Mouse (Mus musculus) liver, embryonic 14.5 days (tissue): ENCODE data around the gene 2310007B03Rik. TPM values are rescaled to one million over a fixed set of nuclear protein-coding genes. Genes with fewer than 3 reads are reported as not detected.

Experiments
- ATAC-seq: fragments of 200-750 bp; cut with Nextera tagmentation; 2 replicates; pipeline ENCODE4 v1.8.0; 2017; ENCODE audit warnings: moderate number of reproducible peaks, mild to moderate bottlenecking, moderate library complexity; ENCODE audit not compliant: insufficient read depth
- DNase-seq, 3 experiments: peaks; one replicate each; pipeline ENCODE4 v3.0.0-alpha.2; 2012 to 2013; ENCODE audit warnings: low read depth in 3 of 3, low spot score in 3 of 3
- H3K27ac ChIP-seq: fragments of 300-500 bp; sonication (generic); 2 replicates; pipeline ENCODE4 v1.5.1; 2014; ENCODE audit warnings: moderate library complexity, mild to moderate bottlenecking, control low read depth, inconsistent platforms
- H3K27me3 ChIP-seq: fragments of 300-500 bp; sonication (generic); 2 replicates; pipeline ENCODE4 v1.6.1; 2014; ENCODE audit warnings: mild to moderate bottlenecking, low read length, moderate library complexity; ENCODE audit not compliant: control insufficient read depth, insufficient read depth
- H3K36me3 ChIP-seq: fragments of 300-500 bp; sonication (generic); replicated peaks from 2 replicates; pipeline ENCODE4 v1.6.1; 2014; ENCODE audit warnings: low read depth; ENCODE audit not compliant: control insufficient read depth, insufficient read depth
- H3K4me1 ChIP-seq, 2 experiments: fragments of 200-500 bp in 1 of 2; fragments of 300-500 bp in 1 of 2; sonication (generic) in 1 of 2; replicated peaks; 2 replicates each; pipeline ENCODE4 v1.6.1; 2012 to 2014; ENCODE audit warnings: antibody characterized with exemption in 1 of 2, inconsistent platforms in 1 of 2, low read length in 1 of 2; ENCODE audit not compliant: control insufficient read depth in 2 of 2, insufficient read depth in 2 of 2
- H3K4me2 ChIP-seq: fragments of 300-500 bp; sonication (generic); 2 replicates; pipeline ENCODE4 v1.6.1; 2014; ENCODE audit warnings: low read depth, mild to moderate bottlenecking, control low read depth, moderate library complexity
- H3K4me3 ChIP-seq, 2 experiments: fragments of 200-500 bp in 1 of 2; fragments of 300-500 bp in 1 of 2; sonication (generic) in 1 of 2; 2 replicates each; pipeline ENCODE4 v1.5.1; 2012 to 2014; ENCODE audit warnings: low read depth in 2 of 2, low read length in 2 of 2, mild to moderate bottlenecking in 2 of 2, control low read depth in 1 of 2, inconsistent platforms in 1 of 2, moderate library complexity in 1 of 2; ENCODE audit not compliant: insufficient read depth in 1 of 2
- H3K9ac ChIP-seq: fragments of 300-500 bp; sonication (generic); replicated peaks from 2 replicates; pipeline ENCODE4 v1.6.1; 2014; ENCODE audit warnings: mild to moderate bottlenecking, control low read depth, moderate library complexity
- H3K9me3 ChIP-seq: fragments of 300-500 bp; sonication (generic); 2 replicates; pipeline ENCODE4 v1.6.1; 2016; ENCODE audit warnings: low read length, mixed read lengths; ENCODE audit not compliant: control insufficient read depth
- CTCF ChIP-seq: IDR thresholded peaks from 2 replicates; pipeline ENCODE4 v1.5.1; 2016; ENCODE audit warnings: antibody characterized with exemption, low read depth, control low read depth
- EP300 ChIP-seq: IDR thresholded peaks from 2 replicates; pipeline ENCODE4 v1.6.1; 2016; ENCODE audit warnings: antibody characterized with exemption, low read depth
- WGBS: fragments of 180-500 bp; shearing (Covaris S2); extraction: QIAGEN DNeasy Blood & Tissue Kit; methylation state at CpG from one replicate; pipeline ENCODE4 v1.1.7; 2014; ENCODE audit not compliant: insufficient replicate concordance; 5-methylcytosine and 5-hydroxymethylcytosine counted together
- polyA plus RNA-seq, 2 experiments: library from polyadenylated mRNA; depleted of rRNA in 1 of 2; stranded (reverse) in 1 of 2; unstranded in 1 of 2; fragments of >200 nt; fragmentation: Nextera tagmentation in 1 of 2; extraction: Ambion mirVana in 1 of 2; gene quantifications; 2 replicates each; pipeline versions ENCODE4 v1.2.1 to v1.2.3; 2012 to 2014

Gene 2310007B03Rik
- polyA plus RNA-seq, 2 experiments, result 0.07 to 0.09 TPM

DNA sequence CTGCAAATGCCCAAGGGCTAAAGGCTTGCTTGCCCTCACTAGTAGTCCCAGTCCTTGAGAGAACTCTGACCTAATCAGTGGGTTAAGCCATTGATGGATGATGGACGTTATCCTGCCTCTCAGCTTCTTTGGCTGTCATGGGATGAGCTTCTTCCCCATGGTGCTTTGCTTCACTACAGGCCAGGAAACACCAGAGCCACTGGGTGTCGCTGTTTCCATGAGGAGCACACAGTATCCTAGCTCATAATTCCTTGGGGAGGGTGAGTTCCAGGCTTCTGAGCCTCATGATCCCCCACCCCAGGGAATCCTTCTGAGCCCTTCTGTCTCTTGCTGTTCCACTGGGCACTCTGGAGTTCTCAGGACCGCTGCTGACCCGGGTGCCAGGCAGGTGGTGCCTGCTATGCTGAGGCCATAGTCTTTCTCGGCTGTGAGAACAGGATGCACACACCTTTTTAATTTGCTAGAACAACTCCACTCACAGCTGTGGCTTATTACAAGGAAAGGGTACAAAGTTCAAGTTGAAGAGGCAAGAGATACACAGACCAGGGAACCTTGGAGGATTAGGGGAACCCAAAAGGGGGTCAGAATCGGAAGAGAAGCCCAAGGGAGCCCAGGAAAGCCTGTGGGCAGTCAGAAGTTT, 31.9 kb downstream of the 2310007B03Rik start:
- Histone ChIP-seq H3K27ac (no peak overlapping the region), H3K4me1 (peaks cover 0 to 4% of the 10 kb centered on the region in 2 experiments; a peak in 1 of 4 replicates), H3K27me3 (no peaks in the 10 kb centered on the region), H3K36me3 (no peaks in the 10 kb centered on the region), H3K4me2 (no peak overlapping the region), H3K4me3 (no peak overlapping the region), H3K9me3 (no peaks in the 10 kb centered on the region), H3K9ac (no peak overlapping the region)
- no peak for TF ChIP-seq EP300
- peak; percentile 69 for TF ChIP-seq CTCF
- no peak for DNase-seq
- 20% methylated on average over 6 of the region's 6 CpGs for WGBS
- no peak for ATAC-seq

- Histone ChIP-seq H3K9ac (no peak overlapping the region), H3K9me3 (no peaks in the 10 kb centered on the region), H3K27ac (no peak overlapping the region), H3K4me1 (peaks cover 0 to 5% of the 10 kb centered on the region in 2 experiments; a peak in 1 of 4 replicates), H3K27me3 (no peaks in the 10 kb centered on the region), H3K36me3 (no peaks in the 10 kb centered on the region), H3K4me2 (no peak overlapping the region), H3K4me3 (no peak overlapping the region)
- DNase-seq (no peak), ATAC-seq (no peak)
- TF ChIP-seq EP300, result no peak
- WGBS, result 55% methylated on average over 8 of the region's 8 CpGs
Measured at GRCm38 (mm10) chr1:93128209-93128608, 32.5 kb downstream of the 2310007B03Rik start.

DNA sequence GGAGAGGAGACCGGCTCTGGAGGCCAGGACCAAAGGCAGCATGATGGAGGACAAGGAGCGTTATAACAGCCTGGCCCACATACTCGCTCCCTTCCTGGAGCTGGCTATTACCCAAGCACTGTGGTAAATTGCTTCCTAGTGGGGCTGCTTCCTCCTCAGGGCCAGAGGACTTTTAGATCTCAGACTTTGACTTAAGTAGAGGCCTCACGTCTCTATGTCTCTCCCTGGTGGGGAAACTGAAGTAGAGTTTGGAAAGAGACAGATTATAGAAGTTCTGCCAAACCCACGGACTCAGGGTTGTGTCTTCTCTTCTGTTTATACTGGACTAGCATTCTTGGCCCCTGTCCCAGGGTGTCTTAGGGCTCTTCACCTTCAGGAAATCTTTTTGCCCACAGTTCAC, 35.5 kb downstream of the 2310007B03Rik start:
- Histone ChIP-seq H3K27me3 (no peaks in the 10 kb centered on the region), H3K4me3 (no peak overlapping the region), H3K36me3 (no peaks in the 10 kb centered on the region), H3K9ac (no peak overlapping the region), H3K9me3 (no peaks in the 10 kb centered on the region), H3K27ac (no peak overlapping the region), H3K4me2 (no peak overlapping the region), H3K4me1 (peaks cover 0 to 7% of the 10 kb centered on the region in 2 experiments; a peak in 1 of 4 replicates)
- 23% methylated on average over 5 of the region's 5 CpGs for WGBS
- ATAC-seq (no peak), DNase-seq (no peak)
- no peak for TF ChIP-seq CTCF
- TF ChIP-seq EP300, result no peak

- H3K4me2 ChIP-seq, result no peak overlapping the region
- H3K27ac ChIP-seq, result no peak overlapping the region
- no peaks in the 10 kb centered on the region for H3K36me3 ChIP-seq
- no peak overlapping the region for H3K4me3 ChIP-seq
- ATAC-seq (no peak), DNase-seq (no peak)
- TF ChIP-seq EP300, result no peak
- TF ChIP-seq CTCF, result no peak
- no peaks in the 10 kb centered on the region for H3K27me3 ChIP-seq
- no peak overlapping the region for H3K9ac ChIP-seq
- peaks cover 0 to 7% of the 10 kb centered on the region in 2 experiments; a peak in 1 of 4 replicates for H3K4me1 ChIP-seq
- WGBS, result 53% methylated on average over 8 of the region's 8 CpGs
- no peaks in the 10 kb centered on the region for H3K9me3 ChIP-seq
Measured at GRCm38 (mm10) chr1:93124066-93124465, 36.7 kb downstream of the 2310007B03Rik start.

DNA sequence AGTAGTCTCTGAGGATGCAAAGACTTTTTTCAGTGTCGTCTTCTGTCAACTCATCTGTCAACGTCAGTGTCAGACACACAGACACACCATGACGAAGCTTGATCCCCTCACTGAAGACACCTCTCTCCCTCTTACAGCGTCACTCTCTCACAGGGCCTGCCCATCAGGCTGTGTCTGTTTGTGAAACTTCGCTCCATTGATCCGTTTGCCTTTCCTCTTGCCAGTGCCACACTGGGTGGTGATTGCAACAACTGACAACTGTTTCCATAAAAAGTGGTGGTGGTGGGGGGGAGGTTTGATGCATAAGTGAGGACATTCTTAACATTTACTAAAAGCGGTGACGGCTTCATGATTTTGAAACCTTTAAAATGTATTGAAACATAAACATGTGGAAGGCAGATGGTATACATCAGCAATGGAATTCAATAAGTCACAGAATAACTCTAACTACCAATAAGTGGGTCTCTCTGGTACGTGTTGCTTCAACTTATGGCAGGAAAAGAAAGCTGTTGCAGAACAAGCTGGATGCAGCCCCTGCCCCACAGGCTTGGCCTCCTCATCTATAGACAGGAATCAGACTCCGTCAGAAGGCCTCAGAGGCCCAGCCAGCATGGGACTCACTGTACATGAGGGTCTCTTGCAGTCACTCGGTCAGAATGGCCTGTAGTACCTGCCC, 37.4 kb downstream of the 2310007B03Rik start:
- ATAC-seq, result no peak
- TF ChIP-seq CTCF, result no peak
- no peak for TF ChIP-seq EP300
- no peak for DNase-seq

More for the DNA sequence above, 37.4 kb downstream of the 2310007B03Rik start:
- Histone ChIP-seq H3K27ac (no peak overlapping the region), H3K4me1 (peaks cover 0 to 7% of the 10 kb centered on the region in 2 experiments; a peak in 1 of 4 replicates), H3K4me2 (no peak overlapping the region), H3K4me3 (no peak overlapping the region), H3K9ac (no peak overlapping the region), H3K36me3 (no peaks in the 10 kb centered on the region), H3K27me3 (no peaks in the 10 kb centered on the region), H3K9me3 (no peaks in the 10 kb centered on the region)
- 64% methylated on average over 11 of the region's 11 CpGs for WGBS
